Mouse (Mus musculus): ENCODE results near the gene AU022252. TPM values are rescaled to one million over a fixed set of nuclear protein-coding genes. Genes with fewer than 3 reads are reported as not detected.

Gene AU022252
- polyA plus RNA-seq, 1 experiment = 10.0 TPM

- H3K79me3 ChIP-seq (ENCODE audit: low read depth) = no peaks in the 10 kb centered on the region
- peaks cover 9% of the 10 kb centered on the region for H3K27me3 ChIP-seq (ENCODE audit: control insufficient read depth, insufficient read depth, insufficient read length)
- no peaks in the 10 kb centered on the region for H3K79me2 ChIP-seq (ENCODE audit: control insufficient read depth, insufficient read depth)
- no peak overlapping the region for H3ac ChIP-seq (ENCODE audit: control insufficient read depth, insufficient read length, low read depth)
- no peak overlapping the region for H3K4me3 ChIP-seq (ENCODE audit: insufficient read depth, poor library complexity, severe bottlenecking)
- no peaks in the 10 kb centered on the region for H3K36me3 ChIP-seq (ENCODE audit: control insufficient read depth, insufficient read depth)
- TF ChIP-seq CTCF (IDR thresholded peaks at IDR 0.05; ENCODE audit: control insufficient read depth, insufficient read depth, insufficient read length) (no peak), FOSL1 (IDR thresholded peaks at IDR 0.05; ENCODE audit: insufficient read depth, low read length, poor library complexity, severe bottlenecking) (no peak), CEBPB (IDR thresholded peaks at IDR 0.05; ENCODE audit: low read depth) (no peak), MYOD1 (IDR thresholded peaks at IDR 0.05; ENCODE audit: control insufficient read depth, insufficient read length, low read depth) (no peak), MAX (IDR thresholded peaks at IDR 0.05) (no peak)
These were observed 15.8 kb downstream of the AU022252 start for GRCm38 (mm10) chr4:119216667-119217066.

- no peak overlapping the region for H3K4me3 ChIP-seq (ENCODE audit: insufficient read depth, poor library complexity, severe bottlenecking)
- H3K79me2 ChIP-seq (ENCODE audit: control insufficient read depth, insufficient read depth) = no peaks in the 10 kb centered on the region
- H3K27me3 ChIP-seq (ENCODE audit: control insufficient read depth, insufficient read depth, insufficient read length) = no peaks in the 10 kb centered on the region
- TF ChIP-seq CTCF (IDR thresholded peaks at IDR 0.05; ENCODE audit: control insufficient read depth, insufficient read depth, insufficient read length) (peak; percentile 71), FOSL1 (IDR thresholded peaks at IDR 0.05; ENCODE audit: insufficient read depth, low read length, poor library complexity, severe bottlenecking) (no peak), MYOG (IDR thresholded peaks at IDR 0.05; ENCODE audit: control insufficient read depth, extremely low read depth, insufficient read length) (no peak), USF1 (IDR thresholded peaks at IDR 0.05; ENCODE audit: low read depth) (no peak)
- no peaks in the 10 kb centered on the region for H3K79me3 ChIP-seq (ENCODE audit: low read depth)
- H3K36me3 ChIP-seq (ENCODE audit: control insufficient read depth, insufficient read depth) = no peaks in the 10 kb centered on the region
- H3ac ChIP-seq (ENCODE audit: control insufficient read depth, insufficient read length, low read depth) = no peak overlapping the region
These were observed 27.8 kb downstream of the AU022252 start for GRCm38 (mm10) chr4:119204672-119205071.

- no peak overlapping the region for H3K4me3 ChIP-seq (ENCODE audit: insufficient read depth, poor library complexity, severe bottlenecking)
- H3K36me3 ChIP-seq (ENCODE audit: control insufficient read depth, insufficient read depth) = no peaks in the 10 kb centered on the region
- TF ChIP-seq CEBPB (IDR thresholded peaks at IDR 0.05; ENCODE audit: low read depth) = no peak
- TF ChIP-seq MYOD1 (IDR thresholded peaks at IDR 0.05; ENCODE audit: control insufficient read depth, insufficient read length, low read depth) = peak; percentile 16
- TF ChIP-seq MYOG (IDR thresholded peaks at IDR 0.05; ENCODE audit: control insufficient read depth, extremely low read depth, insufficient read length) = no peak
- no peak for TF ChIP-seq MAX (IDR thresholded peaks at IDR 0.05)
- TF ChIP-seq CTCF (IDR thresholded peaks at IDR 0.05; ENCODE audit: control insufficient read depth, insufficient read depth, insufficient read length) = no peak
- TF ChIP-seq FOSL1 (IDR thresholded peaks at IDR 0.05; ENCODE audit: insufficient read depth, low read length, poor library complexity, severe bottlenecking) = no peak
- TF ChIP-seq USF1 (IDR thresholded peaks at IDR 0.05; ENCODE audit: low read depth) = no peak
- H3K79me2 ChIP-seq (ENCODE audit: control insufficient read depth, insufficient read depth) = no peaks in the 10 kb centered on the region
- H3ac ChIP-seq (ENCODE audit: control insufficient read depth, insufficient read length, low read depth) = no peak overlapping the region
- no peaks in the 10 kb centered on the region for H3K79me3 ChIP-seq (ENCODE audit: low read depth)
- H3K27me3 ChIP-seq (ENCODE audit: control insufficient read depth, insufficient read depth, insufficient read length) = no peaks in the 10 kb centered on the region
These were observed 34.4 kb downstream of the AU022252 start for GRCm38 (mm10) chr4:119198105-119198504.

DNA sequence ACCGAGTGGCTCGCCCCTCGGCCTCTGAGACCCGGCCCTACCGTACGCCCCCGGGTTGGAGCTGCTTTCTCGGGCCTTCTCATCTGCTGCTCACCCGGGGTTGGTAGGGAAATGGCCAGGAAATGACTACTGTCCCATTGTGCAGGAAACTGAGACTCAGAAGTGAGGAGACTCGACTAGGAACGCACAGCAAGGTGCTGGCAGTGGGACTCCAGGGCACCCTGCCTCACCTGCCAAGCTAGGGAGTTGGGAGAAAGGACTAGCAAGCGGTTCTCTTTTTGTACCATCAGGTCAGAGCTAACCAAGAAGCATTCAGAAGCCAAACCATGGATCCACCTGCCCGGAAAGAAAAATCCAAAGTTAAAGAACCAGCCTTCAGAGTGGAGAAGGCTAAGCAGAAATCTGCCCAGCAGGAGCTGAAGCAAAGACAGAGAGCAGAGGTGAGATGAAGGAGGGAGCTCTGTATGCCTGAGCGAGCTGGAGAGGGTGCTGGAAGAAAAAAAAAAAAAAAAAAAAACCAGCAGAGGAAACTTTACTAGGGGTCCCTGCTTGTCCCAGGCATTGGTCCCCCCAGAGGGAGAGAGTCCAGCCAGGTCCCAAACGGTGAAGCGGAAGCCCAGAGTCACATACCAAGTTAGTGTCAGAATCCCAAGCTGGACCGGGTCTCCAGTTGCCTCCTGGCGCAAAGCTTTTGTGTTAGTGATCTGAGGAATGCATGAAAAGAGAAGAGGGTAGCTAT is 36.8 kb downstream of the AU022252 start:
- peak overlapping the region; percentile 82 for H3ac ChIP-seq (ENCODE audit: control insufficient read depth, insufficient read length, low read depth)
- H3K4me3 ChIP-seq (ENCODE audit: insufficient read depth, poor library complexity, severe bottlenecking) = peak overlapping the region; percentile 43
- no peaks in the 10 kb centered on the region for H3K36me3 ChIP-seq (ENCODE audit: control insufficient read depth, insufficient read depth)
- H3K79me2 ChIP-seq (ENCODE audit: control insufficient read depth, insufficient read depth) = no peaks in the 10 kb centered on the region
- H3K27me3 ChIP-seq (ENCODE audit: control insufficient read depth, insufficient read depth, insufficient read length) = no peaks in the 10 kb centered on the region
- no peaks in the 10 kb centered on the region for H3K79me3 ChIP-seq (ENCODE audit: low read depth)
- TF ChIP-seq CEBPB (IDR thresholded peaks at IDR 0.05; ENCODE audit: low read depth) (no peak), MYOD1 (IDR thresholded peaks at IDR 0.05; ENCODE audit: control insufficient read depth, insufficient read length, low read depth) (no peak), USF1 (IDR thresholded peaks at IDR 0.05; ENCODE audit: low read depth) (no peak), CTCF (IDR thresholded peaks at IDR 0.05; ENCODE audit: control insufficient read depth, insufficient read depth, insufficient read length) (no peak), MAX (IDR thresholded peaks at IDR 0.05) (no peak), FOSL1 (IDR thresholded peaks at IDR 0.05; ENCODE audit: insufficient read depth, low read length, poor library complexity, severe bottlenecking) (no peak), MYOG (IDR thresholded peaks at IDR 0.05; ENCODE audit: control insufficient read depth, extremely low read depth, insufficient read length) (no peak)

DNA sequence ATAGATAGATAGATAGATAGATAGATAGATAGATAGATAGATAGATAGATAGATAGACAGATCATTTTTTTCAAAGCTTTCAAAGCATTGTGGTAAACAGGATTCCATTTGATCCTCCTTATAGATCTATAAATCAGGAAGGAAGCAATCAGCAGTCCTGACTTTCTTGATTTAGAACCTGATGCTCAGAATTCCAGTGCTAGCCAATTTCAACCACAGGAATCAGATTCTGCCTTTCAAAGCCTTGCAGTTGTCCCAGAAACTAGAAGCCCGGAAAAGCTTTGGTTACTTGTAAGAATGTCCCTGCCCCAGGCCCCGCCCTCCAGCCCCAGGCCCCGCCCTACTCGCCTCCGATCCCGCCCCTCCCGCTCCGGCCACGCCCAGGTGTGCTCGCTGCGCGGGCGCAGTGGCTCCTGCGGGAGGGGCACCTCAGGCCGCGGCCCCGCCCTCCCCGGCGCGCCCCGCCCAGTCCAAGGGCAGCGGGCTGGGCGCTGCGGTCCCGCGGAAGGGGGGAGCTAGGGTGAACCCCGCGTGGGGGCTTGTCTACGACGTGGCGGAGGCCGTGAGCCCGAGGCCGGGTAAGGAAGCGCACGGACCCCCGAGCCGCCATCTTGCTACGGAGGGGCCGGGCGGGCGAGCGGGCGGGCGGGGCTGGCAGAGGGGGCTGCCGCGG is 37.5 kb downstream of the AU022252 start, which contains the start of gene Svbp:
Svbp (plus strand) TSS at position 398 of the 673 bp plus-strand sequence.
- Histone ChIP-seq H3K79me2 (ENCODE audit: control insufficient read depth, insufficient read depth) (no peaks in the 10 kb centered on the region), H3K27me3 (ENCODE audit: control insufficient read depth, insufficient read depth, insufficient read length) (no peaks in the 10 kb centered on the region), H3K79me3 (ENCODE audit: low read depth) (no peaks in the 10 kb centered on the region), H3K36me3 (ENCODE audit: control insufficient read depth, insufficient read depth) (no peaks in the 10 kb centered on the region), H3K4me3 (ENCODE audit: insufficient read depth, poor library complexity, severe bottlenecking) (peak within 1 kb of the TSS; percentile 43), H3ac (ENCODE audit: control insufficient read depth, insufficient read length, low read depth) (peak within 1 kb of the TSS; percentile 82)
- TF ChIP-seq USF1 (IDR thresholded peaks at IDR 0.05; ENCODE audit: low read depth) (no peak), MAX (IDR thresholded peaks at IDR 0.05) (no peak), MYOD1 (IDR thresholded peaks at IDR 0.05; ENCODE audit: control insufficient read depth, insufficient read length, low read depth) (no peak), CTCF (IDR thresholded peaks at IDR 0.05; ENCODE audit: control insufficient read depth, insufficient read depth, insufficient read length) (no peak), CEBPB (IDR thresholded peaks at IDR 0.05; ENCODE audit: low read depth) (no peak), FOSL1 (IDR thresholded peaks at IDR 0.05; ENCODE audit: insufficient read depth, low read length, poor library complexity, severe bottlenecking) (no peak), MYOG (IDR thresholded peaks at IDR 0.05; ENCODE audit: control insufficient read depth, extremely low read depth, insufficient read length) (no peak)

All from C2C12 (cell line).